Mouse (Mus musculus): ENCODE measurements around the gene Olfr1331. TPM values are rescaled to one million over a fixed set of nuclear protein-coding genes. Genes with fewer than 3 reads are reported as not detected.
A peak's percentile ranks its signal among the peaks of the same experiment; 100 is the strongest.

Gene Olfr1331
- not detected in 2 replicates for polyA plus RNA-seq (2014; fragmentation: Nextera tagmentation; extraction: Ambion mirVana)

- 93% methylated on average over 1 of the region's 1 CpGs for WGBS
- H3K9me3 ChIP-seq (ENCODE audit: control insufficient read depth, low read length): no peaks in the 10 kb centered on the region
- H3K27me3 ChIP-seq (ENCODE audit: control insufficient read depth, insufficient read depth, low read length): no peaks in the 10 kb centered on the region
- H3K4me3 ChIP-seq (ENCODE audit: control insufficient read depth in 1 of 2, insufficient read depth in 1 of 2, low read depth in 1 of 2, low read length in 2 of 2): no peak within 1 kb of the TSS
- peaks cover 5 to 6% of the 10 kb centered on the region in 2 experiments for H3K4me1 ChIP-seq (ENCODE audit: control insufficient read depth in 2 of 2, insufficient read depth in 2 of 2, low read length in 2 of 2)
- no peak within 1 kb of the TSS for H3K4me2 ChIP-seq (ENCODE audit: low read length)
- ATAC-seq (ENCODE audit: insufficient number of reproducible peaks, insufficient read depth, low FRiP score, low read depth): no peak
- no peaks in the 10 kb centered on the region for H3K36me3 ChIP-seq (ENCODE audit: control insufficient read depth, insufficient read depth, low read length)
- no peak within 1 kb of the TSS for H3K27ac ChIP-seq (replicated peaks in 1 of 2; ENCODE audit: control insufficient read depth in 1 of 2, insufficient read depth in 1 of 2, low read depth in 2 of 2, low read length in 2 of 2)
- no peak within 1 kb of the TSS for H3K9ac ChIP-seq (ENCODE audit: low read length)
Measured at GRCm38 (mm10) chr4:118864349-118864748, at the start of gene Olfr1331. Olfr1331 (plus strand) TSS chr4:118864649.

- no peak for ATAC-seq (ENCODE audit: insufficient number of reproducible peaks, insufficient read depth, low FRiP score, low read depth)
- no peak overlapping the region for H3K4me3 ChIP-seq (ENCODE audit: control insufficient read depth in 1 of 2, insufficient read depth in 1 of 2, low read depth in 1 of 2, low read length in 2 of 2)
- H3K36me3 ChIP-seq (ENCODE audit: control insufficient read depth, insufficient read depth, low read length): no peaks in the 10 kb centered on the region
- no peaks in the 10 kb centered on the region for H3K4me1 ChIP-seq (ENCODE audit: control insufficient read depth in 2 of 2, insufficient read depth in 2 of 2, low read length in 2 of 2)
- no peak overlapping the region for H3K9ac ChIP-seq (ENCODE audit: low read length)
- H3K4me2 ChIP-seq (ENCODE audit: low read length): no peak overlapping the region
- H3K9me3 ChIP-seq (ENCODE audit: control insufficient read depth, low read length): no peaks in the 10 kb centered on the region
- no peaks in the 10 kb centered on the region for H3K27me3 ChIP-seq (ENCODE audit: control insufficient read depth, insufficient read depth, low read length)
- WGBS: 88% methylated on average over 1 of the region's 1 CpGs
- H3K27ac ChIP-seq (replicated peaks in 1 of 2; ENCODE audit: control insufficient read depth in 1 of 2, insufficient read depth in 1 of 2, low read depth in 2 of 2, low read length in 2 of 2): no peak overlapping the region
Measured at GRCm38 (mm10) chr4:118818921-118819320, 45.5 kb upstream of the Olfr1331 start.

DNA sequence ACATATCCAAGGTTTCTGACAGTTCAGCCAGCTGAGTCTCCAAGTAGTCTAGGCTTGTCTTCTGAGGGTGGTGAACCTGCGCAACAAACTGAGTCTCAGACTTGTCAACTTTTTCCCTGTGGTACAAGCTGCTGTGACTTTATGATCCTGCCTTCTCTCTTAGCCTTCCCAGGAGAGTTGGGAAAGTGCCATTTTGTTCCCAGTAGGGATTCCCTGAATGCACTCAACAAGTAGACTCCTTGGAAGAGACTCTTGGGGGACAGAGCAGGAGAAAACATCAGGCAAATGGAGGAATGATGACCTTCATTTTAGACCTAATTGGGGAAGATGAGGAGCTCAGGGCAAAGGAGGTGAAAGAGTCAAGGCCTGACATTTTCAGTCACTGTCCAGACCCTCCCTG lies 28.3 kb upstream of the Olfr1331 start, which contains the start of gene Olfr1333:
Olfr1333 (minus strand) TSS at position 101 of the 400 bp plus-strand sequence.
- WGBS: 80% methylated on average over 1 of the region's 1 CpGs
- H3K9ac ChIP-seq (ENCODE audit: low read length): no peak within 1 kb of the TSS
- H3K36me3 ChIP-seq (ENCODE audit: control insufficient read depth, insufficient read depth, low read length): no peaks in the 10 kb centered on the region
- H3K4me1 ChIP-seq (ENCODE audit: control insufficient read depth in 2 of 2, insufficient read depth in 2 of 2, low read length in 2 of 2): no peaks in the 10 kb centered on the region
- ATAC-seq (ENCODE audit: insufficient number of reproducible peaks, insufficient read depth, low FRiP score, low read depth): no peak
- no peak within 1 kb of the TSS for H3K4me3 ChIP-seq (ENCODE audit: control insufficient read depth in 1 of 2, insufficient read depth in 1 of 2, low read depth in 1 of 2, low read length in 2 of 2)
- no peaks in the 10 kb centered on the region for H3K9me3 ChIP-seq (ENCODE audit: control insufficient read depth, low read length)
- no peak within 1 kb of the TSS for H3K27ac ChIP-seq (replicated peaks in 1 of 2; ENCODE audit: control insufficient read depth in 1 of 2, insufficient read depth in 1 of 2, low read depth in 2 of 2, low read length in 2 of 2)
- H3K4me2 ChIP-seq (ENCODE audit: low read length): no peak within 1 kb of the TSS
- no peaks in the 10 kb centered on the region for H3K27me3 ChIP-seq (ENCODE audit: control insufficient read depth, insufficient read depth, low read length)

DNA sequence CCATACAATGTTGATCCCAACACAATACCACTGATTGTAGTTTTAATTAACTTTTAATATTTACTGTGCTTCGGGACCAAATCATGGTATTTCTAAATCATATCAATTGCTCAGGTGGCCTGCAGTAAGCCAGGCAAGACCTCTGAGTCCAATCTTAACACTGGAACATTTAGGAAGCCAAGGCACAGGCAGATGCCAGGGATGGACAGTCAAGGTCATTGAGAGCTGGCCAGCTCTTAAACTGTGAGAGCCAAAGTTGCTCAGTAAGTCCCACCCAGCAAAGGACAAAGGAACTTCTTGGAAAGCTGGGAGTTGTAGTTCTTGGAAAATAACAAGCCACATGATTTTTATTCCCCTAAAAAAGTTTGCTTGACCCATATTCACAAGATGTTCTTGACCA lies 2.7 kb upstream of the Olfr1331 start:
- Histone ChIP-seq H3K36me3 (ENCODE audit: control insufficient read depth, insufficient read depth, low read length) (no peaks in the 10 kb centered on the region), H3K4me2 (ENCODE audit: low read length) (no peak overlapping the region), H3K9ac (ENCODE audit: low read length) (no peak overlapping the region), H3K4me1 (ENCODE audit: control insufficient read depth in 2 of 2, insufficient read depth in 2 of 2, low read length in 2 of 2) (no peaks in the 10 kb centered on the region), H3K27me3 (ENCODE audit: control insufficient read depth, insufficient read depth, low read length) (no peaks in the 10 kb centered on the region), H3K9me3 (ENCODE audit: control insufficient read depth, low read length) (no peaks in the 10 kb centered on the region), H3K4me3 (ENCODE audit: control insufficient read depth in 1 of 2, insufficient read depth in 1 of 2, low read depth in 1 of 2, low read length in 2 of 2) (no peak overlapping the region), H3K27ac (replicated peaks in 1 of 2; ENCODE audit: control insufficient read depth in 1 of 2, insufficient read depth in 1 of 2, low read depth in 2 of 2, low read length in 2 of 2) (no peak overlapping the region)
- 90% methylated on average over 1 of the region's 1 CpGs for WGBS
- no peak for ATAC-seq (ENCODE audit: insufficient number of reproducible peaks, insufficient read depth, low FRiP score, low read depth)

- no peaks in the 10 kb centered on the region for H3K27me3 ChIP-seq (ENCODE audit: control insufficient read depth, insufficient read depth, low read length)
- WGBS: 31% methylated on average over 4 of the region's 4 CpGs
- H3K4me3 ChIP-seq (ENCODE audit: control insufficient read depth in 1 of 2, insufficient read depth in 1 of 2, low read depth in 1 of 2, low read length in 2 of 2): no peak overlapping the region
- H3K4me2 ChIP-seq (ENCODE audit: low read length): no peak overlapping the region
- ATAC-seq (ENCODE audit: insufficient number of reproducible peaks, insufficient read depth, low FRiP score, low read depth): no peak
- H3K27ac ChIP-seq (replicated peaks in 1 of 2; ENCODE audit: control insufficient read depth in 1 of 2, insufficient read depth in 1 of 2, low read depth in 2 of 2, low read length in 2 of 2): no peak overlapping the region
- H3K4me1 ChIP-seq (ENCODE audit: control insufficient read depth in 2 of 2, insufficient read depth in 2 of 2, low read length in 2 of 2): peaks cover under 1 to 2% of the 10 kb centered on the region in 2 experiments; a peak in 2 of 4 replicates
- no peaks in the 10 kb centered on the region for H3K36me3 ChIP-seq (ENCODE audit: control insufficient read depth, insufficient read depth, low read length)
- H3K9me3 ChIP-seq (ENCODE audit: control insufficient read depth, low read length): no peaks in the 10 kb centered on the region
- no peak overlapping the region for H3K9ac ChIP-seq (ENCODE audit: low read length)
Measured at GRCm38 (mm10) chr4:118862704-118863103, 1.7 kb upstream of the Olfr1331 start.

GRCm38 (mm10) chr4:118867566-118867965 lies 3.1 kb downstream of the Olfr1331 start:
- no peaks in the 10 kb centered on the region for H3K9me3 ChIP-seq (ENCODE audit: control insufficient read depth, low read length)
- 0 out of 2 replicates have a peak, but pooled peaks have one; percentile 31 for ATAC-seq (ENCODE audit: insufficient number of reproducible peaks, insufficient read depth, low FRiP score, low read depth)
- peaks cover 5 to 6% of the 10 kb centered on the region in 2 experiments for H3K4me1 ChIP-seq (ENCODE audit: control insufficient read depth in 2 of 2, insufficient read depth in 2 of 2, low read length in 2 of 2)
- H3K4me2 ChIP-seq (ENCODE audit: low read length): no peak overlapping the region
- no peaks in the 10 kb centered on the region for H3K27me3 ChIP-seq (ENCODE audit: control insufficient read depth, insufficient read depth, low read length)
- no peak overlapping the region for H3K9ac ChIP-seq (ENCODE audit: low read length)
- H3K4me3 ChIP-seq (ENCODE audit: control insufficient read depth in 1 of 2, insufficient read depth in 1 of 2, low read depth in 1 of 2, low read length in 2 of 2): no peak overlapping the region
- H3K36me3 ChIP-seq (ENCODE audit: control insufficient read depth, insufficient read depth, low read length): no peaks in the 10 kb centered on the region
- peak overlapping the region; percentile 64 to 67 for H3K27ac ChIP-seq (replicated peaks in 1 of 2; ENCODE audit: control insufficient read depth in 1 of 2, insufficient read depth in 1 of 2, low read depth in 2 of 2, low read length in 2 of 2)

DNA sequence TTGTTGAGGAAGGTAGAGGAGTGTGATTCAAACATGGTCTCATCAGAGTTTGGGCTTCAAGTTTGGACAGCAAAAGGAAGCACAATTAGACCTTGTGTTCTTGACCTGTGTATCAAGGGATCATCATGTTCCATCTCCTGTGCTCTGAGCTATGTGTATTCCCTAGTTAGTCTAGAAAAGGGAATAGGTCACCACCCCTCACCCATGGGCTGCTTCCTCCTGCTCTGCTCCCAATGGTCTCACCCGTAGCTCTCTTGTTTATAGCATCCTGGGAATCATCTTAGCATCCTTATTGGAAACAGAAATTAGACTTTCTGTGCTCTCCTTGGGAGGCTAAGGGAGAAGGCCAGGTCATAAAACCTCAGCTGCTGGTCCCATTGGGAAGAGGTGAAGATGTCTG lies 23.8 kb downstream of the Olfr1331 start, which contains the start of gene Olfr1330:
Olfr1330 (plus strand) TSS at position 301 of the 400 bp plus-strand sequence.
- no peaks in the 10 kb centered on the region for H3K4me1 ChIP-seq (ENCODE audit: control insufficient read depth in 2 of 2, insufficient read depth in 2 of 2, low read length in 2 of 2)
- no peak for ATAC-seq (ENCODE audit: insufficient number of reproducible peaks, insufficient read depth, low FRiP score, low read depth)
- WGBS: 81% methylated on average over 1 of the region's 1 CpGs
- no peaks in the 10 kb centered on the region for H3K9me3 ChIP-seq (ENCODE audit: control insufficient read depth, low read length)
- H3K4me2 ChIP-seq (ENCODE audit: low read length): no peak within 1 kb of the TSS
- H3K9ac ChIP-seq (ENCODE audit: low read length): no peak within 1 kb of the TSS
- no peaks in the 10 kb centered on the region for H3K27me3 ChIP-seq (ENCODE audit: control insufficient read depth, insufficient read depth, low read length)
- H3K4me3 ChIP-seq (ENCODE audit: control insufficient read depth in 1 of 2, insufficient read depth in 1 of 2, low read depth in 1 of 2, low read length in 2 of 2): no peak within 1 kb of the TSS
- no peak within 1 kb of the TSS for H3K27ac ChIP-seq (replicated peaks in 1 of 2; ENCODE audit: control insufficient read depth in 1 of 2, insufficient read depth in 1 of 2, low read depth in 2 of 2, low read length in 2 of 2)
- no peaks in the 10 kb centered on the region for H3K36me3 ChIP-seq (ENCODE audit: control insufficient read depth, insufficient read depth, low read length)

GRCm38 (mm10) chr4:118901981-118902380 lies 37.5 kb downstream of the Olfr1331 start:
- H3K9me3 ChIP-seq (ENCODE audit: control insufficient read depth, low read length): no peaks in the 10 kb centered on the region
- WGBS: 62% methylated on average over 2 of the region's 2 CpGs

More at GRCm38 (mm10) chr4:118901981-118902380, 37.5 kb downstream of the Olfr1331 start:
- ATAC-seq (ENCODE audit: insufficient number of reproducible peaks, insufficient read depth, low FRiP score, low read depth): no peak
- Histone ChIP-seq H3K27me3 (ENCODE audit: control insufficient read depth, insufficient read depth, low read length) (no peaks in the 10 kb centered on the region), H3K4me3 (ENCODE audit: control insufficient read depth in 1 of 2, insufficient read depth in 1 of 2, low read depth in 1 of 2, low read length in 2 of 2) (no peak overlapping the region), H3K4me1 (ENCODE audit: control insufficient read depth in 2 of 2, insufficient read depth in 2 of 2, low read length in 2 of 2) (no peaks in the 10 kb centered on the region), H3K9ac (ENCODE audit: low read length) (no peak overlapping the region), H3K4me2 (ENCODE audit: low read length) (no peak overlapping the region), H3K27ac (replicated peaks in 1 of 2; ENCODE audit: control insufficient read depth in 1 of 2, insufficient read depth in 1 of 2, low read depth in 2 of 2, low read length in 2 of 2) (no peak overlapping the region), H3K36me3 (ENCODE audit: control insufficient read depth, insufficient read depth, low read length) (no peaks in the 10 kb centered on the region)

Measured in heart, embryonic 14.5 days (tissue).